Mouse (Mus musculus) C2C12 (cell line): ENCODE results near the gene Acd.

ENCODE experiments used
- CEBPB ChIP-seq: IDR thresholded peaks from one replicate; pipeline ENCODE4 v1.6.1; 2011; ENCODE audit warnings: low read depth, mild to moderate bottlenecking, control low read depth, moderate library complexity
- CTCF ChIP-seq: IDR thresholded peaks from one replicate; pipeline ENCODE4 v1.5.1; 2011; ENCODE audit not compliant: control insufficient read depth, insufficient read depth, insufficient read length
- FOSL1 ChIP-seq: IDR thresholded peaks from one replicate; pipeline ENCODE4 v1.8.0; 2011; ENCODE audit warnings: mild to moderate bottlenecking, low read length; ENCODE audit not compliant: poor library complexity, insufficient read depth, severe bottlenecking
- MAX ChIP-seq: IDR thresholded peaks from one replicate; pipeline ENCODE4 v1.6.1; 2011; ENCODE audit warnings: mild to moderate bottlenecking, control low read depth
- MYOD1 ChIP-seq: IDR thresholded peaks from one replicate; pipeline ENCODE4 v1.6.1; 2011; ENCODE audit warnings: low read depth; ENCODE audit not compliant: control insufficient read depth, insufficient read length
- MYOG ChIP-seq: IDR thresholded peaks from one replicate; pipeline ENCODE4 v1.6.1; 2011; ENCODE audit not compliant: control insufficient read depth, insufficient read length; ENCODE audit errors: extremely low read depth
- USF1 ChIP-seq: IDR thresholded peaks from one replicate; pipeline ENCODE4 v1.6.1; 2011; ENCODE audit warnings: low read depth, mild to moderate bottlenecking, control low read depth, moderate library complexity

DNA sequence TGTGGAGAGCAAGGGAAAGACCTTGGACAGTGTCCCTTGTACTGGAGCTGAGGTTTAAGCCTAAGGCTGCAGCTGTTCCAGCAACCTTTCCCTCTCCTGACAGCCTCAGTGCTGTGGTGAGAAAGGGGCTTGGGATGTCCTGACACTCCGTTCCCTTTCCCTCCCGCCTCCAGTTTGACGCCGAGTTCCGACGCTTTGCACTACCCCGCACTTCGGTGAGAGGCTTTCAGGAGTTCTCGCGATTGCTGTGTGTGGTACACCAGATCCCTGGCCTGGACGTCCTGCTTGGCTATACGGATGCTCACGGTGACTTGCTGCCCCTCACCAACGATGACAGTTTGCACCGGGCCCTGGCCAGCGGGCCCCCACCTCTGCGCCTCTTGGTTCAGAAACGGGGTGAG lies 1.1 kb upstream of the Acd start:
- TF ChIP-seq MAX (no peak), USF1 (no peak), CTCF (no peak), MYOG (no peak), MYOD1 (no peak), CEBPB (no peak), FOSL1 (no peak)
